Mouse (Mus musculus) megakaryocyte-erythroid progenitor cell, adult 5-6 weeks (primary cell): Measurements from ENCODE around the gene Ppp6r1. TPM values are rescaled to one million over a fixed set of nuclear protein-coding genes. Genes with fewer than 3 reads are reported as not detected.

Experiments
- ATAC-seq: replicated peaks from 2 replicates; pipeline ENCODE4 v1.8.0; 2016; ENCODE audit warnings: mild to moderate bottlenecking, inconsistent platforms; ENCODE audit not compliant: severe bottlenecking, poor library complexity, low FRiP score, low TSS enrichment
- total RNA-seq, 2 experiments: library from RNA; stranded (forward) in 1 of 2; stranded (reverse) in 1 of 2; fragments of 200-1000, 215-1000 nt in 1 of 2; fragments of >200 nt in 1 of 2; fragmentation: Nextera tagmentation in 1 of 2; gene quantifications; 2 replicates each; pipeline ENCODE4 v1.2.3; 2014 to 2017

The Ppp6r1 gene
- total RNA-seq, 2 experiments from 2014 or later = 81.4 to 90.9 TPM

GRCm38 (mm10) chr7:4659911-4660443 lies 1.2 kb upstream of the Ppp6r1 start:
- ATAC-seq = no peak

- peak; percentile 16 for ATAC-seq
Measured at GRCm38 (mm10) chr7:4658128-4658907, 501 bp downstream of the Ppp6r1 start.

- ATAC-seq = no peak
Measured at GRCm38 (mm10) chr7:4657521-4658127, 1.2 kb downstream of the Ppp6r1 start.

- no peak for ATAC-seq
Measured at GRCm38 (mm10) chr7:4656818-4657217, 2.0 kb downstream of the Ppp6r1 start.

GRCm38 (mm10) chr7:4655916-4656315 lies 2.9 kb downstream of the Ppp6r1 start:
- no peak for ATAC-seq

- ATAC-seq = no peak
Measured at GRCm38 (mm10) chr7:4655393-4655792, 3.4 kb downstream of the Ppp6r1 start.

- no peak for ATAC-seq
Measured at GRCm38 (mm10) chr7:4654221-4654620, 4.6 kb downstream of the Ppp6r1 start.

GRCm38 (mm10) chr7:4653780-4654179 lies 5.0 kb downstream of the Ppp6r1 start:
- peak; percentile 44 for ATAC-seq

- no peak for ATAC-seq
Measured at GRCm38 (mm10) chr7:4653351-4653750, 5.5 kb downstream of the Ppp6r1 start.

GRCm38 (mm10) chr7:4652726-4653125 lies 6.1 kb downstream of the Ppp6r1 start:
- ATAC-seq = no peak

GRCm38 (mm10) chr7:4651581-4651980 lies 7.2 kb downstream of the Ppp6r1 start:
- no peak for ATAC-seq

GRCm38 (mm10) chr7:4647992-4648391 lies 10.8 kb downstream of the Ppp6r1 start:
- ATAC-seq = no peak

- ATAC-seq = peak; percentile 76
Measured at GRCm38 (mm10) chr7:4647291-4647690, 11.5 kb downstream of the Ppp6r1 start.

- ATAC-seq = 0 out of 2 replicates have a peak, but pooled peaks have one; percentile 31
Measured at GRCm38 (mm10) chr7:4646806-4647205, 12.0 kb downstream of the Ppp6r1 start.

GRCm38 (mm10) chr7:4643225-4643624 lies 15.6 kb downstream of the Ppp6r1 start:
- ATAC-seq = peak; percentile 17; the same call in 1 of the 2 replicates

- no peak for ATAC-seq
Measured at GRCm38 (mm10) chr7:4641956-4642355, 16.9 kb downstream of the Ppp6r1 start.

- ATAC-seq = no peak
Measured at GRCm38 (mm10) chr7:4641155-4641554, 17.7 kb downstream of the Ppp6r1 start.

GRCm38 (mm10) chr7:4636179-4636578 lies 22.6 kb downstream of the Ppp6r1 start:
- no peak for ATAC-seq

GRCm38 (mm10) chr7:4631031-4631430 lies 27.8 kb downstream of the Ppp6r1 start, which contains the start of gene Tmem86b:
Gene Tmem86b (minus strand): TSS chr7:4631422.
- peak; percentile 35 for ATAC-seq

GRCm38 (mm10) chr7:4630198-4630597 lies 28.6 kb downstream of the Ppp6r1 start:
- peak; percentile 86 for ATAC-seq

- ATAC-seq = 0 out of 2 replicates have a peak, but pooled peaks have one; percentile 3
Measured at GRCm38 (mm10) chr7:4629586-4629985, 29.2 kb downstream of the Ppp6r1 start.
